Mouse (Mus musculus): Measurements from ENCODE around the gene Pds5b.
"Not testable (repeated sequence)": the region's sequence is repeated elsewhere in the genome, so short reads cannot be mapped to it uniquely, and the experiment has no call there.

DNA sequence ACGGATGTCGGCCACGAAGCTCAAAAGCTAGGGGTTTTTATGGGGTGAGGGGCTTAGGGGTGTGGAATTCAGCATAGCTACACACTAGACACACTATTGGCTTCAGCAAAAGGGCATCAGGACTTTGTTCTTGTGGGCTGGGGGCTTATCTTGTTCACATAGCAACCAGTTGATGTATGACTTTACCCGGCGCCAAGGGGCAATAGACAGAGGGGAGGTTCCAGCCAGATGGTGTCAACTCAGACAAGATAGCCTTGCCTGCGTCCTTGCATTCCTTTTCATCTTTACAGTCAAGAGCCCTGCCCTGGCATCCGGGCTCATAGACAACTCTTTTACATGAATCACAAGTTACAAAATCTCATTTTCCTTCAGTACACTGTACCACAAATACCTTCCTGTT lies 9.6 kb upstream of the Pds5b start:
- not testable (repeated sequence) for TF ChIP-seq POLR2A (IDR thresholded peaks at IDR 0.05; ENCODE audit: extremely low read depth, insufficient read depth, low read length); CTCF (IDR thresholded peaks at IDR 0.05; ENCODE audit: low read depth, low read length)
